Mouse (Mus musculus): ENCODE measurements around the gene 4931409K22Rik.

The 4931409K22Rik gene

DNA sequence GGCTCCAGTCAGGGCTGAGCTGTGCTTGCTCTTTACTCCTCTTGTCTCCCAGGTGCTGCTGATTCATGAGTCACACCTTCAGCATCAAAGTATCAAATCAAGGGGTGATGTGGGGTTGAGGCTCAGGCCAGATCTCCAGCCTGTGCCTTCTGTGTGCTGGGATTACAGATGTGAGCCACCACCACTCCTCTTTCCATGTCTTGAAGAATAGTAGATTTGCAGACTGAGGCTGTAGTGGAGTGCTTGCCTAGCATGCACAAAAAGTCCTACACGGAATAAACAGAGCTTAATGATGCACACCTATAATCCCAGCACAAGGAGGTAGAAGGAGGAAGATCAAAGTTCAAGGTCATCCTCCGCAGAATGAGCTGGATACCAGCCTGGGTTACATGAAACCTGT, at the start of gene 4931409K22Rik:
TSS of gene 4931409K22Rik (minus strand) at position 101 of the 400 bp plus-strand sequence.
- DNase-seq (ENCODE audit: low spot score in 2 of 2), result no peak

DNA sequence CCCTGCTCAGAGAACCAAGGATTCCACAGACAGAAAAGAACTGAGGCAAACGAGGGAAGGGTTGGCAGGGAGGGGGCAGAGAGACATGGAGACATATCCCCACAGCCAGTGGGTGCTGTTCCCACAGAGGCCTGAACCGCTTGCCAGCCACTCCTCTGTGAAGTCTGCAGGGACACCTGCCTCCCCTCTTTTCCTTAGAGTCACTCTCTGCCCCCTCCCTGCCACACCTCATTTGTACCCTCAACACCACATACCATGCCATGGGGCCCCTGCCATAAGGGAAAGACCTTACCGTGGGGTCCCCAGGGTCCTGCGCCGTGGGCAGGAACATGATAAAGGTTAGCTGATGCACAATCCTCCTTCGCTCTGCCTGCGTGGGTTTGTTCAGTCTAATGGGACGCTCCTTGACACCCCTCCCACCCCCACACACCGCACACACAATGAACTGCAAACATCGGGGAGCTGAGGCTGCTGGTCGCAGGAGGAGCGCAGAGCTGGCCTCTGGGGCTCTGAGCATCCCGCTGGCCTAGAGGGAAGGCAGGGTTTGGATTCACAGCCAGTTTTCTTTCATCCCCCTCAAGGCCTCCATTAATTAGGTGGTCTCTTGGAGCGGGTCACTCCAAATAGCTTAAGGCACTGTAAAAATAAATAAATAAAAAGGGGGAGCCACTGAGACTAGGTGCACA, 49.5 kb upstream of the 4931409K22Rik start:
- DNase-seq (ENCODE audit: low spot score in 2 of 2), result no peak

DNA sequence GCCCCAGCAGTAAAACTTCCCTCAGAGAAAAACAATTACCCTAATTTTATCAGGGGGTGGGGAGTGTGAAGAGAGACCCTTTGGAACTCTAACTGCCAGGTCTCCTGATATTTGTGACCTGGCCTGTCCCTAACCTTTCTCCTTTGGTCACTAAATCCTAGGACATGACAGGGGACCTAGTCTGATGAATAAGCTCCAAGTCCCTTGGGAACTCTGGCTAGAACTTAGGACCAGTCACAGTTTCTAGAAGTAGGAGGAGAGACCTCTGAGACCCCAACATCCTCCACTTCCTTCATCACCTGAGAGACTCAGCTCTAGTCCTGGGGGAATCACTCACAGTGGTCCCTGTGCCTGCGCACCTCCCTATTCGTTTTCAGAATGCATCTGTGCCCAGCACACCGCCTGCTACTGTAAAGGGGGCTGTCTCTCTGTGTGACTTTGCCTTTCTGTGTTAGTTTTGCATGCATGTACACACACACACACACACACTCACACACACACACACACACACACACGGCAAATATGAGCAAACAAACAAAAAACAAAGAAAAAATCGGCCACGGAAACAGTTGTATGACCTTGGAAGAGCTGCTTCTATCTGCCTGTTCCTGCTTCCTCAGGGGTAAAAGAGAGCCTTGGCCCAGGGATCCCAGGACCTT, 48.8 kb upstream of the 4931409K22Rik start:
- DNase-seq (ENCODE audit: low spot score in 2 of 2), result no peak

- peak; percentile 75 to 89 for DNase-seq (ENCODE audit: low spot score in 2 of 2)
These were observed 48.1 kb upstream of the 4931409K22Rik start for GRCm38 (mm10) chr5:24604656-24605100.

GRCm38 (mm10) chr5:24604080-24604655, 47.6 kb upstream of the 4931409K22Rik start:
- DNase-seq (ENCODE audit: low spot score in 2 of 2), result no peak

DNA sequence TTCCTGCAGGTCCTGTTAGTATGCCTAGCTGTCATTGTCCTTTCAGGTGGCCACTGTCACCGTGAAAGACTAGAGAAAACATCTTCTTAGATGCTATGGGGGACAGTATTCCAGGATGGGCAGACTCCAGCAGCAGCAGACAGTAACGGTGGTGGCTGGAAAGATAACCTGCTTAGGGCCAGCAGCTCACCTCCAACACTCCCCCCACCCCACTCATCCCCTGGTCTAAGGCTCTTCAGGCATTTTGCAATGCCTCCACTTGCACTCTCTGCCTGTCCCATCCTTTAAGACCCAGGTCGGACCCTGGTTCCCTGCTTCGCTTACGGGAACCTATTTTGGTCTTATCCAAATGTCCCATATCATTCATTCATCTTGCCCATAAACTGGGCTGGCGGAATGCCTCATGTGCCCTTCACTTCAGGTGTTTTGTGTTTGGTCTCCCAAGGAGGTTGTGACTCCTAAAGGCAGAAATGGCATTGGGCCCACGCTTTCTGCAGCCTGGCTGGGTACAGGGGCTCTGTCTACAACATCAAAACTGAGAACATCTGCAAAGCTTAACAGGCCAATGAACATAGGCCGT, 46.9 kb upstream of the 4931409K22Rik start:
- DNase-seq (ENCODE audit: low spot score in 2 of 2), result no peak

DNA sequence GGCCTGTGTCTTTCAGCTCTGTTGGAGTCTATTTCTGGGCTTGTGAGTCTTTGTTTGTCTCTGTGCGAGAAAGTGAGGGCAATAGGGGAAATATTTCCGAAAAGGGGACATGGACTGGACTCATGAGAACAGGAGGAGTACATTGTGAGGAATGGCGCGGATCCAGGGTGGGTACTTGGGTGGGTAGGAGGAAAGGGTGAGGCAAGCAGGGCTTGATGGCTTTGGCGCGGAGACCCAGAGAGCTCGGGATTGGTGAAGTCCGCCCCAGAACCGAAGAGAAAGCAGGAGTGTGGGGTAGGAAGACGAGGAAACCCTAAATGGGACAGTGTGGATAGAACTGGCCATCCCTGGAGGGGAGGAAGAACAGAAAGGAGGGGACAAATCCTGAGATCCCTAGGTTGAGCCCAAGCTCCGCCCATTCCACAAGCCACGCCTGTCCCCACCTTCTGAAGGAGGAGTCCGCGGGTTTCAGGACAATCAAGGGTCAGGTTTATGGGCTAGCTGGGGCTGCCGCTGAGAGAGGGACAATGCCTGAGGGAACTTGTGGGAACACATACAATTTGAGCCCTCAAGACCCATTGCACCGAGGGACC, 46.2 kb upstream of the 4931409K22Rik start:
- peak; percentile 89 to 90 for DNase-seq (ENCODE audit: low spot score in 2 of 2)

DNA sequence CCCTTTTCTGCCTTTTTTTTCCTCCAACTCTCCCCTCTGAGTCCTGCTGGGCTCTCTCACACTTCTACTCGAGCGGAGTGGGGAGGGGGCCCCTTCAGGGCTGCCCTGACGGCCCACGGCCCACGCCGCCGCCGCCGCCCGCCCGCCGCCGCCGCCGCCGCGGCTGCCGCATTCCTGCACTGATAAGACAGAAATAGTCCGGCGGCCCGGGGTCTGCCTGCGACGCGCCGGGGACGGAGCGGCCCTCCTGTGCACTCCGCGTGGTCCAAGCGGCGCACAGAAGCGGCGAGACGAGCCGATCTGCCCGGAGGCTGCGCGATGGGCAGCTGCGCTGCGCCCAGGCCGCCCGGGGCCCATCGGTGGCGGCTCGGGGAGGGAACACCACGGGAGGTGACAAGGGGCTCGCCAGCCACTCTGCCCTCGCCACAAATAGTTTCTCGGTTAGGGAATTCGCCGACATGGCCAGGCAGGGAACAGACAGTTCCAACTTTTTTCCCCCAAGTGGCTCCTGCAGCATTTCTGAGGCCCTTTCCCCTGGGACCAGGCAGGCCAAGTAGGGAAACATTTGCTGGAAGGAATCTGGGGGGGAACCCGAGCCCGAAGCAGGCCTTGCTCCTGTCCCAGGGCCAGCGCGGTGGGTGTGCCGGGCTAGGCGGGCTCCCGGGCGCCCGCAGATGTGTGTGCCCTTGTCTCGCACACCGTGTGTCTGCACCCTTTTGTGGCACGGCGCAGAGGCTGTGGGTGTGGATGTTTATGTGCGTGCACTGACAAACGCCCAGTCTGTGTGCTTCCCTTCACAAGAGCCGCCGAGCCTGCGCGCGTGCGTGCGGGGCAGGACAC, 45.5 kb upstream of the 4931409K22Rik start:
- DNase-seq (ENCODE audit: low spot score in 2 of 2), result peak; percentile 64 to 69

DNA sequence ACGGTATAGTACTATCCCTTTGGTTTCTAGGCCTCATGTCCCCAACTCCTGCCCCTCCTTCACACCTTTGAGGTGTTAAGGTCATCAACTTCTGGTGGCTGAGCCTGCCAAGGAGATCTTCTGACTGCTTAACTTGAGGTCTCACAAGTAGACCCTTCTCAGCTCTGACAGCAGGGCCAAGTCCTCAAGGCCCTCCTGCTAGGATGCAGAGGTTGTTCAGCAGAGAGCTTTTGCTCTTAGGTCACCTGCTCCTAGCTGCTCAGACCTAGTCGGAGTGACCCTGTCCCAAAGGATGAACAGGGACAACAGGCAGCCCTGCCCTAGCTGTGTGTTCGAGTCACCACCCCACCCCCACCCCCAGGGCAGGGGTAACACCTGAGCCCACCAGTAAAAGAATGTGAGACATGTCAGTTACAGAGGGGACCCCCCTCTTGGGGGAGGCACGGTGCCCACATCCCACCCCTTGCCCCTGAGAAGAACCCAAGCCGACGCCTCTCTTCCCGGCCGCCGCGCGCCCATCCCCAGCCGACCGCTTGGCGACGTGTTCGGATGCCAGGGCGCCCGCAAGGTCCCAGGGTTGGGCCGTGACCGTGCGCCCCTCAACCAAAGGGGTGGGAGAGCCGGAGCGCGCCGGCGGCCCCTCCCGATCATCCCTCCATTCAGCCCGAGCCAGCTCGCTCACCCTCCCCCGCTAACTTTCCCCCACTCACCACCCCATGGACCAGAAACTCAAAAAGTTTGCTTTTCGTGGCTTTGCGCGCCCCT, 44.6 kb upstream of the 4931409K22Rik start:
- no peak for DNase-seq (ENCODE audit: low spot score in 2 of 2)

DNA sequence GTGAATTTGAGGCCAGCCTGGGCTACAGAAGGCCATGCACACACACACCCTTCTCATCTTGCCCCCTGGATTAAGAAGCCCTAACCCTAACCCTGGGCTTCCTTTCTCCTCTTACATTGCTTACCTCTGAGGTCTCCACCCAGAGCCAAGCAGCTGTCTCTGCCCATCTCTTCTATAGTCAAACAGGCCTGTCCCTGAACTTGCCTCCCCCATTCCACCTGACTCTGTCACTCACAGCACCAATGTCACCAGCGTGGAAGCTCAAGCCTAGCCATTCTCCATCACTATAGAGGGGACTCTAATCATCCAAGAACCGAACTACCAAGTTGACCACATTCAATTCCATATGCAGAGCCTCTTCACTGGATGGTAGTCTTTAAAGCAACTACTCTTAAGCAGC, 43.6 kb upstream of the 4931409K22Rik start:
- no peak for DNase-seq (ENCODE audit: low spot score in 2 of 2)

DNA sequence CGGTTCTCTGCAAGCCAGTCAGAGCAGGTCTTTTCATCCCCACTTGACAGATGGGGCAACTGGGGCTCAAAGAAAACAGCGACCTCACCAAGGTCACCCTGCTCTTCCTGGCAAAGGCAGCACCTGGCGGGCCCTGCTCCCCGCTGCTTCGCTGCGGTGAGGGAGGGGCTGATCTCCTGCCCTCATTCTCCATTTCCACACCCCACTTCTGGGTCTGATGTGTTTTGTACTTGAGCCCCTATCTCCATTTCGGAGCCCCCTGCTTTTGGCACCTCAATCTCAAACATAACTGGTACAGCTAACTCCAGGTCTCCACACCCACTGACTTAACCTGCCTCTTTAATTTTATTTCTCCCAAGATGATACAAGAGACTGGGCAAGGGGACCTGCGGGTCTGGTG, 42.5 kb upstream of the 4931409K22Rik start:
- DNase-seq (ENCODE audit: low spot score in 2 of 2), result no peak

DNA sequence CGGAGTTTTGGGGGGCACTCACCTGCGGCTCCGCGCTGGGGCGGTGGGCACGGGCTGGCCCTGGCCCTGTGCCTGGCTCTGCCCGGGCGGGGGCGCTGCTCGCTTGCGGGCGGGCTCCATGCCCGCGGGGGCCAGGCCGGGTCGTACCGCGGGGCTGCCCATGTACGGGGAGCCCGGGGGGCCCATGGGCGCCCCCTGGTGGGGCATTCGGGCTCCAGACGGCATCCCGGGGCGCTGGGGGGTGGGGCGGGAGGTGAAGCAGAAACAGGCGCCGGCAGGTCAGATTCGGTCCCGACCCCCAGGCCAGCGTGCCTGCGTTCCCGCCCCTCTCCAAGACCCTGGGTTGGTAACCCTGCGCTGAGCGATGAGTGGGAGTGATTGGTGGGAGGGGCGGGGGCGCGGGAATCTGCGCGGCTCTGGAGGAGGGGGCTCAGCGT, 42.0 kb upstream of the 4931409K22Rik start:
- DNase-seq (ENCODE audit: low spot score in 2 of 2), result peak in 1 of 2 experiments; percentile 55

GRCm38 (mm10) chr5:24597901-24598569, 41.4 kb upstream of the 4931409K22Rik start:
- DNase-seq (ENCODE audit: low spot score in 2 of 2), result no peak

DNA sequence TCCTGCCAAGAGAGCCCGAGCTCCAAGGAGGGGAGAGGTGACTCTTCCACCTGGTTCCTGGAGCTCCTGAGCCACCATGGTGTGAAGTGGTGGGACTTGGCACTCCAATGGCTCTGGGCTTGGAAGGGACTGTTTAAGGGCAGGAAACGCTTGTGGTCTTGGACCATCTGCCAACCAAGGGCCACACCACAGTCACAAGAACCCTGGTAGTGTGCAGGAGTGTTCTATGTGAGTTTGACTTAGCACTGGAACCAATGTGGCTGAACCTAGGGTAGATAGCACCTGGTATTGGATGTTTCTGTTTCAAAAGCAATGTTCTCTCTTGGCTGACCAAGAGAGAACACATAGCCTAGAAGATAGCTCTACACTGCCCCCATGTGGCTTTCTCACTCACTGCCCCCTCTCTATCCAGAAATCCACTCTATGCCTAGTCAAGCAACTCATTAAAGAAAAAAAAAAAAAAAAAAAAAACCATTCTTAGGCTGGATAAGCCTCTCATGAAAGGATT, 40.7 kb upstream of the 4931409K22Rik start:
- DNase-seq (ENCODE audit: low spot score in 2 of 2), result peak; percentile 58 to 73

GRCm38 (mm10) chr5:24596519-24597171, 40.0 kb upstream of the 4931409K22Rik start:
- no peak for DNase-seq (ENCODE audit: low spot score in 2 of 2)

GRCm38 (mm10) chr5:24595786-24596380, 39.3 kb upstream of the 4931409K22Rik start:
- no peak for DNase-seq (ENCODE audit: low spot score in 2 of 2)

- DNase-seq (ENCODE audit: low spot score in 2 of 2), result no peak
These were observed 38.7 kb upstream of the 4931409K22Rik start for GRCm38 (mm10) chr5:24595261-24595660.

DNA sequence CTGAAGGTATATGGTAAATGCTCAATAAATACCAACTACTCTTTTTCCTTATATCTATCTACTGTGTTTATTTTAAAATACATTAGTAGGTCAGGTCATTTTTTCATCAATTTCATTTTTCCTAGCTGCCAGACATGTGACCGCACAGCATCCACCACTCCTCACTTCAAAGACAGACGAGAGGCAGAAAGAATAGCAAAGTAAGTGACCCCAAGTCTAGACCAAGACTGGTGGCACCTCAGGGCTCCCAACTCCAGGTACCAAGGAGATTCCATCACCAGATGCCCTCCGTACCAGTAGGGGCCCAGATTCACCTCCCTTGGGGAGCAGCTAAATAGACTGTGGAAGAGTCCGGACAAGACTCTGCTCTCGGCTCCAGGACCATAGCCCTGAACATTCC, 37.7 kb upstream of the 4931409K22Rik start:
- DNase-seq (ENCODE audit: low spot score in 2 of 2), result no peak

DNA sequence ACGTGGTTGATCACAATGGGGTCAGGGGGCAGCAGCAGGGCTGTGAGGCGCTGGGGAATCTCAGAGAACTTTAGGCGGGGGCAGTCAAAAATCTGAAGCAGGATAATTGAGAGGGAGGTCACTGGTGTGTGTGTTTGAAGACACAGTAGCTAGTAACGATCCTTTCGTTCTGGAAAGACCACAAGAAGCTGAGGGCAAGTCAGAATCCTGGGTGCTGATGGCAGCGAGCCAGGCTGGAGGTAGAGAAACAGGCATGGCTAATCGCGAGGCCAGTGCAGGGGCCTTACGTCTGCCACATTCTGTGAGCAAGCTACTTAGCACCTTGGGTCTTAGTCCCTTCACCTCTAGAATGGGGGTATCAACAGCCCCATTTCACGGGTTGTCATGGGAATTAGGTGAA, 37.3 kb upstream of the 4931409K22Rik start:
- DNase-seq (ENCODE audit: low spot score in 2 of 2), result no peak

Data from urinary bladder, postnatal 36 days (tissue).